Mouse (Mus musculus) kidney, postnatal 25 days (tissue): Measurements from ENCODE around the gene Nanp.

ENCODE experiments used
- DNase-seq, 2 experiments: peaks; one replicate each; pipeline ENCODE4 v3.0.0; 2021; ENCODE audit warnings: mixed read lengths in 2 of 2

The Nanp gene

DNA sequence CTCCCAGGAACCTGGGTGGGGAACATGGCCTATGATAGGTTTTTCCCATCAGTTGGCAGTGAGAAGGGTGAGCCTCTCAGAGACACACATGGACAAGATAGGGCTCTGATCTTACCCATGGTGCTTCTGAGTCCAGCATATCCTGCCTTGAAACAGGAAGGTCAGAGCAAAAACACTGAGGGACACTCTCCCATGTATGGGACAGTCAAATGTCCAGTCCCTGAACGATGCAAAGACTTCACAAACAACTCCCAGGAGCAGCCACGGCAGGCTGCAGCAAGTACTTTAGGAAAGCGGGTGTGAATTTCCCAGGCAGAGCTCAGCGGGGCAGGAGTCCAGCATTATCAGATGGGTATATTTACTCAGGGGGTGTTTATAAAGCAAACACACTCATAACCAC lies 43.9 kb downstream of the Nanp start:
- no peak for DNase-seq

- no peak for DNase-seq
Observed at GRCm38 (mm10) chr2:150991050-150991449, 48.1 kb downstream of the Nanp start.

- no peak for DNase-seq
Observed at GRCm38 (mm10) chr2:150990506-150990905, 48.7 kb downstream of the Nanp start.

DNA sequence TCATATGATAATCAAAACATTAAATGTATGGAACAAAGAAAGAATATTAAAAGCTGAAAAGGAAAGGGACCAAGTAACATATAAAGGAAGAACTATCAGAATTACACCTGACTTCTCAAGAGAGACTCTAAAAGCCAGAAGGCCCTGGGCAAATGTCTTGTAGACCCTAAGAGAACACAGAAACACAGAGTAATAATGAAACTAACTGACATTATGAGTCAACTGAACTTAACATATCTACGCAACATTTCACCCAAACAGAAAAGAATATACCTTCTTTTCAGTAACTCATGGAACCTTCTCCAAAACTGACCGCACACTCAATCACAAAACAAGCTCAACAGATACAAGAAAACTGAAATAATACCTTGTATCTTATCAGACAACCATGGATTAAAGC lies 53.8 kb downstream of the Nanp start:
- DNase-seq = no peak

- no peak for DNase-seq
Observed at GRCm38 (mm10) chr2:150982051-150982450, 57.1 kb downstream of the Nanp start.

DNA sequence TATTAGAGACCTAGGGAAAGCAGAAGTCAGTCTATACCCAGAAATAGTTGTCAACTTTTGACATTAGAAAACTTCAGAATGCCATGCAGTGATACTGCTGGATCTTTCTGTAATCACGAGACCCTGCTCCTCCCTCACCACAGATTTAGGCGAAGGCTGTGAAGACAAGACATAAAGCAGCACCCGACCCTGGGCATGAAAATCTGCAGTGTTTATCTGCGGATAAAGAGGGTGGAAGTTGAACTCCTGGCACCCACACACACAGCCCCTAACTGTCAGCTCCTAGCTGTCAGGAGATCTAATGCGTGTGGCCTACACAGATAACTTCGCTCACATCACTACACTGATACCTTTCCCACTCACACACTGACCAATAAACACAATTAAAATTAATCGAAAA lies 57.7 kb downstream of the Nanp start:
- no peak for DNase-seq

GRCm38 (mm10) chr2:150979861-150980620 lies 59.2 kb downstream of the Nanp start:
- DNase-seq = no peak
